ENCODE assay signal across 28 mouse cellular contexts in the genomic region with DNA sequence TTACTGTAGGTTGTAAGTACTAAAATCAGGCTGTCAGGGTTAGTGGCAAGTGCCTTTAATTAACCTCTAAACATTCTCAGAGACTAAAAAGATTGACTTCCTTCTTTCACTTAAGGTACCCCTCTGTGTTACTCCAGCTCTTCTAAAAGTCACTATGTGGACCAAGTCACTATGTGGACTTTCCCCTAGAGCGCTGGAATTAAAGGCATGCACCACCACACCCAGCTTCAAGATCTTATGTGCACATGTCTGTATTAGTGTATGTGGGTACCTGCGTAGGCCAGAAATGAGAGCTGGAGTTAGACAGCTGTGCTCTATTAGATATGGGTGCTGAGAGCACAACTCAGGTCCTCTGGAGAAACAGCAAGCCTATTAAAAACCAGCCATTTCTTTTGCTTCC. TPM values are rescaled to one million over a fixed set of nuclear protein-coding genes. Genes with fewer than 3 reads are reported as not detected.
DNase-seq lines count a peak whose midpoint lies in the region; ATAC-seq and TF ChIP-seq lines count a peak whose summit lies in the region.
"Had no signal": no experiment of that assay in that cellular context is flagged by ENCODE, and none has a peak within 500 bp of the region (broad histone marks: within the 10 kb centered on the region; RNA-seq: fewer than 3 reads in every experiment).

No protein-coding gene starts in this region.

- no peak overlapping the region for H3K4me3 ChIP-seq in intestine, embryonic 15.5 days (replicated peaks)
- H3K4me3 ChIP-seq in intestine, postnatal 0 days (ENCODE audit: low read depth, low read length), result no peak overlapping the region
- peak overlapping the region; percentile 1; the same call in 1 of the 2 replicates for H3K4me3 ChIP-seq in E14TG2a.4 (replicated peaks; ENCODE audit: low read length)
- H3K4me3 ChIP-seq: forebrain, embryonic 10.5 days; forebrain, embryonic 13.5 days; gastrocnemius, adult 2 months; heart, adult 2 months; heart, embryonic 10.5 days; heart, embryonic 13.5 days; hindbrain, embryonic 12.5 days; hindbrain, embryonic 15.5 days had no signal

- TF ChIP-seq CTCF in intestine, postnatal 0 days (IDR thresholded peaks at IDR 0.05; ENCODE audit: low read depth), result no peak
- no peak; the same call in 1 of the 2 replicates for TF ChIP-seq CTCF in E14TG2a.4 (conservative IDR thresholded peaks at IDR 0.05; ENCODE audit: low read length)

- no peak overlapping the region for H3K9ac ChIP-seq in intestine, embryonic 15.5 days
- H3K9ac ChIP-seq in intestine, postnatal 0 days (ENCODE audit: low read depth, low read length), result no peak overlapping the region
- H3K9ac ChIP-seq: forebrain, embryonic 13.5 days; forebrain, postnatal 0 days; heart, embryonic 13.5 days; hindbrain, embryonic 12.5 days; hindbrain, embryonic 15.5 days had no signal

- no peak overlapping the region for H3K4me2 ChIP-seq in intestine, embryonic 15.5 days (replicated peaks)
- no peak overlapping the region for H3K4me2 ChIP-seq in intestine, postnatal 0 days (replicated peaks; ENCODE audit: low read depth)
- H3K4me2 ChIP-seq: forebrain, embryonic 13.5 days; heart, embryonic 13.5 days; hindbrain, embryonic 12.5 days; hindbrain, embryonic 15.5 days had no signal

- no peaks in the 10 kb centered on the region for H3K36me3 ChIP-seq in intestine, embryonic 15.5 days
- H3K36me3 ChIP-seq in intestine, postnatal 0 days (ENCODE audit: control insufficient read depth, insufficient read depth), result no peaks in the 10 kb centered on the region
- peaks cover 55% of the 10 kb centered on the region for H3K36me3 ChIP-seq in E14TG2a.4 (ENCODE audit: insufficient read depth, low read length)
- H3K36me3 ChIP-seq in splenic B cell, adult 2 months (ENCODE audit: control insufficient read depth, insufficient read depth, low read length, poor library complexity, severe bottlenecking), result no peaks in the 10 kb centered on the region
- H3K36me3 ChIP-seq: heart, embryonic 10.5 days; heart, embryonic 13.5 days; hindbrain, embryonic 12.5 days; hindbrain, embryonic 15.5 days had no signal

- H3K9me3 ChIP-seq in intestine, embryonic 15.5 days, result no peaks in the 10 kb centered on the region
- no peaks in the 10 kb centered on the region for H3K9me3 ChIP-seq in intestine, postnatal 0 days (ENCODE audit: control insufficient read depth)
- no peaks in the 10 kb centered on the region for H3K9me3 ChIP-seq in E14TG2a.4 (ENCODE audit: low read length)
- H3K9me3 ChIP-seq: forebrain, embryonic 10.5 days; forebrain, embryonic 13.5 days; heart, embryonic 10.5 days; heart, embryonic 13.5 days; hindbrain, embryonic 12.5 days; hindbrain, embryonic 15.5 days had no signal

- peaks cover 19% of the 10 kb centered on the region; the same call in 1 of the 2 replicates for H3K4me1 ChIP-seq in intestine, embryonic 15.5 days (replicated peaks)
- H3K4me1 ChIP-seq in intestine, postnatal 0 days (replicated peaks; ENCODE audit: control insufficient read depth, insufficient read depth, low read length), result no peaks in the 10 kb centered on the region
- peaks cover 86% of the 10 kb centered on the region for H3K4me1 ChIP-seq in E14TG2a.4 (replicated peaks; ENCODE audit: low read depth, low read length)

- no peaks in the 10 kb centered on the region for H3K27me3 ChIP-seq in intestine, embryonic 15.5 days (replicated peaks)
- H3K27me3 ChIP-seq in intestine, postnatal 0 days (replicated peaks; ENCODE audit: control insufficient read depth, insufficient read depth, low read length), result no peaks in the 10 kb centered on the region
- no peaks in the 10 kb centered on the region for H3K27me3 ChIP-seq in E14TG2a.4 (ENCODE audit: insufficient read depth, low read length)
- no peaks in the 10 kb centered on the region for H3K27me3 ChIP-seq in splenic B cell, adult 2 months (ENCODE audit: control insufficient read depth, insufficient read depth, low read length, poor library complexity, severe bottlenecking)
- H3K27me3 ChIP-seq: CH12.LX; forebrain, embryonic 13.5 days; heart, embryonic 13.5 days; hindbrain, embryonic 12.5 days; hindbrain, embryonic 15.5 days had no signal

- 0 out of 2 replicates have a peak, but pooled peaks have one; percentile 16 for ATAC-seq in intestine, embryonic 15.5 days
- ATAC-seq in intestine, postnatal 0 days, result no peak
- ATAC-seq in granulocyte monocyte progenitor cell, adult 5-6 weeks (replicated peaks; ENCODE audit: poor library complexity, severe bottlenecking), result peak; percentile 29; the same call in 1 of the 2 replicates
- ATAC-seq: activated CD4-positive, CD25-positive, alpha-beta regulatory T cell, adult 4 months; forebrain, embryonic 13.5 days; forebrain, postnatal 0 days had no signal

- DNase-seq in splenic B cell, adult 2 months (ENCODE audit: low read depth, low spot score), result peak; percentile 29
- no peak for DNase-seq in layer of hippocampus, postnatal 10 days (ENCODE audit: low spot score in 2 of 2)
- DNase-seq in c-Kit-positive CD71-positive TER-119-positive erythroid progenitor cells, embryonic 14.5 days (ENCODE audit: low spot score), result no peak
- DNase-seq: adrenal gland, adult 8-10 months; adrenal gland, postnatal 36 days; B cell, adult 2 months; cerebellum, adult 11-12 months; cerebellum, adult 8-10 months; cerebellum, postnatal 10 days; cerebellum, postnatal 36 days; embryo, embryonic 11 days; forebrain, postnatal 0 days; gastrocnemius, adult 2 months; gastrocnemius, postnatal 14 days; heart, adult 2 months had no signal

- WGBS in intestine, embryonic 15.5 days, result 74% methylated on average over 2 of the region's 2 CpGs
- 52% methylated on average over 2 of the region's 2 CpGs for WGBS in intestine, postnatal 0 days

- no peak overlapping the region for H3K27ac ChIP-seq in intestine, embryonic 15.5 days
- H3K27ac ChIP-seq in intestine, postnatal 0 days (ENCODE audit: low read depth, low read length), result no peak overlapping the region
- H3K27ac ChIP-seq: forebrain, embryonic 10.5 days; forebrain, embryonic 13.5 days; gastrocnemius, adult 2 months; heart, adult 2 months; heart, embryonic 10.5 days; heart, embryonic 13.5 days; hindbrain, embryonic 12.5 days; hindbrain, embryonic 15.5 days had no signal

RNA-seq across cellular contexts. Expression of gene Tra2a, which starts 6.0 kb away (rescaled TPM):
- polyA plus RNA-seq in intestine, embryonic 15.5 days (2015; fragmentation: Nextera tagmentation; extraction: Ambion mirVana), result 81.4 and 82.9 TPM in 2 replicates
- polyA plus RNA-seq in intestine, postnatal 0 days (2015; fragmentation: Nextera tagmentation; extraction: Ambion mirVana), result 30.2 and 30.5 TPM in 2 replicates
- total RNA-seq in granulocyte monocyte progenitor cell, adult 5-6 weeks (2014; fragmentation: Nextera tagmentation), result 171 and 173 TPM in 2 replicates
- total RNA-seq in granulocyte monocyte progenitor cell, adult 5-6 weeks (2017), result 179 and 205 TPM in 2 replicates
- 10 to 100 TPM; 76.6 to 76.9 TPM for total RNA-seq in layer of hippocampus, postnatal 10 days (2021)

RNA-seq across cellular contexts. Expression of gene Igf2bp3, which starts 43.1 kb away (rescaled TPM):
- polyA plus RNA-seq in intestine, embryonic 15.5 days (2015; fragmentation: Nextera tagmentation; extraction: Ambion mirVana), result 83.1 and 96.8 TPM in 2 replicates
- polyA plus RNA-seq in intestine, postnatal 0 days (2015; fragmentation: Nextera tagmentation; extraction: Ambion mirVana), result 54.7 and 56.3 TPM in 2 replicates
- total RNA-seq in granulocyte monocyte progenitor cell, adult 5-6 weeks (2014; fragmentation: Nextera tagmentation), result 0.26 TPM in 1 of 2 replicates, not detected in the other
- under 0.01 and 0.09 TPM in 2 replicates for total RNA-seq in granulocyte monocyte progenitor cell, adult 5-6 weeks (2017)
- total RNA-seq in layer of hippocampus, postnatal 10 days (2021), result 1 to 10 TPM; 1.4 TPM
- total RNA-seq: heart, adult 2 months had no signal
- polyA plus RNA-seq: cortical plate, adult 2 months; heart, adult 2 months had no signal
